Mouse (Mus musculus) neural tube, embryonic 10.5 days (tissue): ENCODE data around the gene Etnk2.

Experiments used
- DNase-seq: peaks from one replicate; pipeline ENCODE4 v3.0.0-alpha.2; 2017; ENCODE audit warnings: low spot score; ENCODE audit errors: extremely low spot score

Etnk2 gene

DNA sequence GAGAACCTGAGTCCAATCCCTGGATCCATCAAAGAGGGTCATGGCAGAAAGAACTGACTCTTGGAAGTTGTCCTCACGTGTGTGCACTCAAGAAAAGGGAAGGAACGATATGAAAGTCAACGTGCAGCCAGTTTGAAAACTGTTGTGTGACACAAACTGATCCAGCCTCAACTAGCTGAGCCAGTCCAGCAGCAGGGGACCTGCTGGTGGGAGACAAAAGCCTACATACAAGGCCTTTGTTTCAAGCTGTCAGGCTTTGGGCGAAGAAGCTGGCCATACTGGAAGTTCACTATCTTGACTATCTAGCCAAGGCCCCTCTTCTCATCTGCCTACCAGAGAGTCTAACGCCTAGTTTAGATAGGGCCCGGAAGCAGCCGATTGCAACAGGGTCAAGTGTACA lies 53.1 kb downstream of the Etnk2 start:
- DNase-seq = peak; percentile 12

DNA sequence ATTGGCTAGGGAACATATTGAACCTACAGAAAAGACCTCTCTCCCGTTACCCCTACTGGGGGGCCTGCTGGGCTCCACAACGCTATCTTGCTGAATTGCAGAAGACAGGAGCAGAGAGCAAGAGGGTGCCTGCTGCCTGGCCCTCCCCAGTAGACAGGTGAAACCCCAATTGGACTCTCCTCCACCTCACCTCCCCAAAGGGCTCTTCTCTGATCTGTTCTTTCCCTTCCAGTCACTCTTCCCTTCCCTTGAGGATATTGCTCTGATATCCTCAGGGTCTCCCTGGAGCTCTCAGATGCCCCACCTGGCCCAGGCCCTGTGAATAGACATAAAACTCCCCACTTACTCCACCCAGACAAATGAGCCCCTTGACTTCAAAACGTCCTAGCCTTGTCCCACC lies 53.7 kb downstream of the Etnk2 start:
- peak; percentile 11 for DNase-seq

DNA sequence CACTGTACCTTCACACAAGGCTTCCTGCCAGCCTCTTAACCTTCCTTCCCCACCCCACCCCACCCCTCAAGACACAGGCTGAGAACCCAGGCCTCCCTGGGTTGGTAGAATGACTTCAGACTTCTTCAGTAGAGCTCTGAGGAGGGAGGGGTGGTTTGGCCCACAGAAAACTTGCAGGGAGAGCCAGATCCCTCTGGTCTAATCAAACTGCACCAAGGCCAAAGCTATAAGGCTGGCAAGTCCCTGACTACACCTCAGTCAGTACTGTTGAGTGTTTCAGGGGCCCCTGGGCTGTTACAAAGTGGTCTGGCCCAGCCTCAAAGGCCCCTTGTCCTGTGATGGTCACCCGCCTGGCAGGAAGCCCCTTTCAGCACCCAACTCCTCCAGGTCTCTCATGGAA lies 54.2 kb downstream of the Etnk2 start:
- peak; percentile 21 for DNase-seq

DNA sequence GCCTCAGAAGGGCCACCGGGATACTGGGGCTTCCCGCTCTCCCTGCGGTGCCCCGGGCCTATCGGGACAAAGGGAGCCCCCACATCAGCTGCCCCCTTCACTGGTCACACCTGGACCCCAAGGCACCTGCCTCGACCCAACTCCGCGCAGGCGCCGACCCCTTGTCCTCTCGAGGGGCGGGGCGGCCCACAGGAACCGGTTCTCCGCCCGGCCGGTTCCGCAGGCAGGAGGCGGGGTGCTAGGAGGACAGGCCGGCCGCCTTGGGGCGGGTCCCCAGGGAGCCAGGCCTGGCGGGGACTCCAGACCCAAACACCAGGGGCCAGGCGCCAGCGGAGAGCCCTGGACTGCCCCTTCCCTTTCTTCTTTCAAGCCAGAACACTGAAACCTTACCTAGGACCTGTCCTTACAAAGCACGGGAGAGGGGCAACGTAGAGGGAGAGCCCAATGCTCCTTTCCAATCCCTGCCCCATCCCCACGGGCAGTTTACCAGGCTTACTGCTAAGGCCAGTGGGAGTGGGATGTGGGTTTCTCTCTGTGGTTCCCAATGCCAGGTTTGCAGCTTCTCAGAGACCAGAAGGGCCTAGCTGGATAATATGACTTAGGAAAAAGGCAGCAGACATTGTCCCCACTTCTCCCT lies 54.9 kb downstream of the Etnk2 start:
- DNase-seq = peak; percentile 42

DNA sequence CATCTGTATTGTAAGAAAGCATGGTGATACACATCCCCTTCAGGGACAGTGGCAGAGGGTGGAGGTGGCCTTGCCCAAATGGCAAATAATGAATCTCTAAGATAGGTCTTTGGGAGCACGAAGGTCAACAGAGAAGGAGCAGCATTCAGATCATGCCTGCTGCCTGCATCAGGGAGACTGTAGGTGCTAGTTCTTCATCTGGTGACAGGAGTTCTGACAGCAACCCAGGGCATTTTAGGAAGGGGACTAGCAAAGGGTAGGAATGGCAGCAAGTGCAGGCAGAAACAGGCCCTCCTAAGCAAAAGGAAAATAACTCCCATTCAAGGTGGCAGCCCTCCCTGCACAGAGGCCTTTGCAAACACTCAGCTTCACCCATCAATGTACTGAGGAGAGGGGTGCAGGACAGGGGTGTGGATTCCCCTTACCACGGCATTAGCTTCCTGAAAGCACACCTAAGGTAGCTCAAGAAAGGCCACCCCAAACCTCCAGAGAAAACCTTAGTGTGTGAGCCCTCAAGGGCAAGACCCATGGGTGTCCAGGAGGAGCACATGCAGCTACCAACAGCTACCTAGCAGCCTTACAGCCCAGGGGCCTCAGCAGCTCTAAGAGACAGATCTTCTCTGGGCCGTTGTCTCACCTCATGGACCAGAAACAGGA lies 55.9 kb downstream of the Etnk2 start:
- DNase-seq = peak; percentile 12

DNA sequence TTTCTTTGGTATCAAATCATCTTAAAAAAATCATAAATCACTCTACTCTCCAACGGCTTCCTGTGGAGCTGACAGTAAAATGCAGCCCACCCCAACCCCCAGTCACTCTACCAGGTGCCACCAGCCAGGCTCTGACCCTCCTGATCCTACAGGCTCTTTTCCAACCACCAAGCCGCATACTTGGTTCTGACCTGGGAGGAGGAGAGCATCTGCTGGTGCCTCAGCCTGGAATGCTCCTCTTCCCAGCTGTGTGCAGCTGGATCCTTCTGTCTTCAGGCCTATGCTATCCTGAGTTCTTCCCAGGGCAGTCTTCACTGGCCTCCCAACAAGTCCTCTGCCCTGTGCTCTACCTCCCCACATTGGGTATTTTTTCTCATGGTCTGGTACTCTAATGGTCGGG lies 57.1 kb downstream of the Etnk2 start:
- peak; percentile 16 for DNase-seq

DNA sequence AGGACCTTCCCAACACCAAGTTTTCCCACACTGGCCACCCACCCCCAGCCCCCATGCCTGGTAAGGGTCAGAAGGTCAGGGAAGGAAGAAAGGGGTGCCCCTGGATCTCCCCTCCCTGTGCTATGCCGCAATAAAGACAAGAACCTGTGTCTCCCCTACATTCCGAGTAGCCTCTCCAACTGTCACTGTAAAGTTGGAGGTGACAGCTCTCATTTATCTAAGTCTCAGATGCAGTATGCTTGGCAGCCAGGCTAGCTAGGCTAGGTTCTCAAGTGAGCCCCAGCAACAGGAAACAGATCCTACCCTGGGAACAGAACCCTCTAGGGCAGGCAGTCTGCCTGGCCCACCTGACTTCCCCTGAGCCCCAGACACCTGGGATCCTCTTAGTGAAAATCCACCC lies 57.7 kb downstream of the Etnk2 start:
- DNase-seq = no peak

DNA sequence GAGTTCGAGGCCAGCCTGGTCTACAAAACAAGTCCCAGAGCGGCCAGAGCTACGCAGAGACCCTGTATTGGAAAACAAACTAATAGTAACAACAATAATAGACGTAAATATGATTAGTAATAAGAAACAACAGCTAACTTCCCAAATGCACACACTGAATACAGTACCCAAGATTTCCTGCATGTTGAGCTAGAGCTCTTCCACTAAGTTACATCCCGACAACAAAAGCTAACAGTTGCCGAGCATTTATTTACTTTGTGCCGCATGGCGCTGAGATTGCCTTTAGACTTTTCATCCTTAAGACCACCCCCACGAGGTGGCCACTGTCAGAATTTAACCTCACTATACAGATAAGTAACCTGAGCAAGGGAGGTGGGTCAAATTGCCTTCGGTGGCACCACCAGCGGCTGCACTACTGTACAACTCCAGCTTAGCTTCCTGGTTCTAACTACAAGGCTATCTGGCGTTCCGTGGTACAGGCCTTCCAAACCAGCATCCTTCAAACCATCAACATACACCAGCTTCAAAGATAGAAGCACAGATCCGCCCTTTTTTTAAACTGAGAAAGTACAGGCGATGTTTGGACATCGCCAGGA lies 58.7 kb downstream of the Etnk2 start:
- no peak for DNase-seq

DNA sequence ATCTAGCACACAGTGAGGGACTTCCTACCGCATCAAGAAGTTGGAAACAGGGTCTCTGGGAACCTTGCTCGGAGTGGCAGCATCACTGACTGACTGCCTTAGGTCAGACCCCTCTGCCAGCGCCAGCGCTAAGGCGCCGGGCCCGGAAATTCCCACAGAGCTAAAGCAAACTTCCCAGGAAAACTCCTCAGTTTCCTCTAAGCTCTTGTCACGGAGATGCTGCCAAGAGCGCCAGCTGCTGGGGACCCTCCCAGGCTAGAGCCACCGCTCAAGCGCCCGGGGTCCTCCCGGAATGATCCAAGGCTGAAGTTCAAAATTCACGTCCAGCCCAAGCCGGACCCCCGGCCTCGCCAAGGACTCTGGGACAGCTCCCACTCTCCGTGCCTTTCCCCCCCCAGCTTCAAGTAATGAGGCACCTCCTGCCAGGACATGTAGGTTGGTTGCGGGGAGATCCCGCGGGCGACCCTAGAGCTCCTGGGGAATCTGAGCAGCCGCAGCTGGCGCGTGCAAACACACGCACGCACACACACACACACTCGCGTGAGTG lies 59.3 kb downstream of the Etnk2 start:
- DNase-seq = peak; percentile 73

DNA sequence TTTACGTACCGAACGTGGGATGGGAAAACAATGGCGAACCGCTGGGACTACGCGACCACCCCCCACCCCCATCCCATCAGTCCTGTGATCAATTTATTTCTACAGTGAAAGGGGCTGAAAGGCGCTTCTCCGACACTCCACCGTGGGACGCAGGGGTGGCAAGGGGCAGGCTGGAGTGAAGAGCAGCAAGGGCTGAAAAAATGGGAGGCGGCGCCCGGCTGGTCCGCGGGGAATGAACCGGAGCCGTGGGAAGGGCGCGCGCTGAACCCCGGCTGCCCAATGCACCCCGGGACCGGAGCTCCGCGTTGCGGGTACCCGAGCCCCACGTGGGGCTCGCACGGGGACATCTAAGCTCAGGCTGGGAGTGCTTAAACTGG lies 59.8 kb downstream of the Etnk2 start:
- DNase-seq = peak; percentile 58

DNA sequence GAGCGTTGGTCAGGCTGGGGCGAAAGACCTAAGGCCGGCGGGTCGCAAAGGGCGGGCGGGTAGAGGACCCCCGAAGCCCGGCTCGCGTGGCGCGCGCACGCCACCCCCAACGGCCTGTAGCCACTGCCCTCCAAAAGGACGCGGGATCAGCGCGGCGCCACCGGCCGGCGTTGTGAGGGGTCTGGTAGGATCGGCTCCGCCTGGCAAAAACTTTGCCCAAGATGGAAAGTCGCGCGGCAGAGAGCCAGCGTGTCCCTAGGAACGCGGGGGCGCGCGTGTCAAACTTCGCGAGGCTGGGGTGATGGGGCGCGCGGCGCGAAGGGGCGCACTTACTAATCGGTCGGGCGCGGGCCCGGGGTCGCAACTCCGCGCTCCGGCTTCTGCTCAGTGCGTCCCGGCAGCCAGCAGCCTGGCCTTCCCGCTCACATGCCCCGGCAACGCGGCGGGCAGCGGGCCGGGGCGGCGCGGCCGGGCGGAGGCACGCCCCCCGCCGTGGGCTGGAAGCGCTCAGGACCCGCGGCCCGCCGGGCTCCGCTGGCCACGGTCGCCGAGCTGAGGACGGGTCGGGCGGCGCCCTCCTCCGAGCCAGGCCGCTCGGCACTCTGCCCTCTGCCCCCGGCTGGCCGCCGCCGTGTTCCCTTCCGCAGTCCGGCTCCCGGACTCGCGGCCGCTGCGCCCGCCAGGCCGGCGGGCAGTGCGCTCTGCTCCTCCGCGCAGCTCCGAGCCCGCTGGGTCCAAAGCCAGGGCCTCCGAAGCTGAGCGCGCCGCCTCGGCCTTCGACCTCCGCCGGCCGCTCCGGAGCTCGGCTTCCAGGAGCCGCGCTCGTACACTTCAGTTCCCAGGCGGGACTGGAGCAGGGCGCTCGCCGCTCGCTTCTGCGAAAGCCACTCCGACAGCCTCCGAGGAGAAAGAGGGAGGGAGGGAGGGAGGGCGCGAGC lies 60.4 kb downstream of the Etnk2 start, which contains the start of gene Sox13:
Sox13 (minus strand) TSS at position 835 of the 938 bp plus-strand sequence.
- peak; percentile 85 for DNase-seq

DNA sequence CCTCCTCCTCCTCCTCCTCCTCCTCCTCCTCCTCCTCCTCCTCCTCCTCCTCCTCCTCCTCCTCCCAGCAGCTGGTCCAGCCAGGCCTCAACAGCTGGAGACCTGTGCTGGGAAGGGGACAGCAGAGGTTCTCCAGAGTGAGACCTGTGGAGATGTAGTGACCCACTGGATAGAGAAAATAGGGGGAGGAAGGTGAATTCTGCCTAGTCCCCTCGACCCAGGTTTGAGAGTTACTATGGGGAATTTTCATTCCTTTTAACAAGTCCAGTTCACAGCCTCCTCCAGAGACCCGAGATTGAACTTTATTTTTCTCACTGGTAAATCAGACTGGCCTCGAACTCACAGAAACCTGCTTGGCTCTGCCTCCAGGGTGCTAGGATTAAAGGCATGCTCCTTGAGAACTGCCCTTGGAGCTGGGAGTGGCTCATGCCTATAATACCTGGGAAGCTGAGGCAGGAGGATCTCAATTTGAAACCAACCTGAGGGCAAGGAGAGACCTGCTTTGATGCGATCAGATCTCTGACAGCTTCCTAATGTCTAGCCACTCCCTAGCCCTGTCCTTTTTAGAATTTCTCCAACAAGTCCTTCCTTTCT lies 61.3 kb downstream of the Etnk2 start:
- DNase-seq = no peak
